Mouse (Mus musculus) frontal cortex, postnatal 36 days (tissue): Measurements from ENCODE around the gene Dpf2.

ENCODE experiments used
- DNase-seq, 2 experiments: peaks; one replicate each; pipeline ENCODE4 v3.0.0; 2022; ENCODE audit warnings: low spot score in 2 of 2

The Dpf2 gene

DNA sequence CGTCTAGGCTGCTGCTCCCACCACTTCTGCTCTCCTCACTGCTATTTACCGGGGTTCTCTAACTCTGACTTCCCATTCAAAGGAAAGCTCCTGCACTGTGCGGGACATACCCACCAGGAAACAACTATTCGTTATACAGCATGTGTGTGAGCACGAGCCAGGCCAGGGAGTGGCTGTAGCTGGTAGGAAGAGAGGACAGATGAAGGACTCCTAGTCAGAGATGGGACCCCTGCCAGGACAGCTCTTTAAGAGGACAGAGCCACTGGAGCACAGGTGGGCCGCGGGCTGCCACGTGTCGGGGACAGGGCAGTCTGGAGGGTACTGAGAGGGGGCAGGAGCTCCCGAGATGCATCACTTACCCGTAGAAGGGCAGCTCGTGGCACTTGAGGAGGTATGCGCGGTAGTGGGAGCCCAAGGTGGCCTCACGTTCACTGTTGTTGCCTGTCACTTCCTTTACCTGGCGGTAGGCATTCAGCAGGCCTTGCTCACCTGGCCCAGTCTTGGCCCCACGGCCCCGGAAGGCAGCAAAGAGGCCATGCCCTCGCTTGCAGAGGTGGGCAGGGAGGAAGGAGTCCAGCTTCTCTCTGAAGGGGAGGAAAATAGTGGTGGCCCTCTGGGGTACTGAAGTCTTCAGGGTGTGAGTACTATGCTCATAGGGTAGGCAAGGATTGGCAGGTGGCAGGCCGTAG lies 48.0 kb downstream of the Dpf2 start:
- DNase-seq, result no peak

DNA sequence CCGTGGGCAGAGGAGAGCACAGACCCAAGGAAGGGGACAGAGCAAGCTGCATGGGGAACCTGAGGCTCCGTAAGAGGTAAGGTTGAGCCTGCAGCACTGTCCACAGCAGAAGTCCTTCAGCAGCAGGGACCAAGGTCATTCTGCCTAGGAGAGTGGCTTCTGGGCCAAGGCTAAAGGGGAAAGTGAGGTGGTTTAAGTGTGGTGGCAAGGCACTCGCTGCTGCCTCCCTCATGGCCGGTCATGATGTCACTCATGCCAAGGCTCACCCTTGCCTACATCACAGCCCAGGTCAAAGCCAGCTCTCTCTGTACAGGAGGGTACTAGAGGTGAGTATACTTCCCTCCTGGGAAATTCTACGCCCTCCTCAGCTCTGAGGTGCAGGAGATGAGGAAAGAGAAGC lies 49.0 kb downstream of the Dpf2 start:
- no peak for DNase-seq

DNA sequence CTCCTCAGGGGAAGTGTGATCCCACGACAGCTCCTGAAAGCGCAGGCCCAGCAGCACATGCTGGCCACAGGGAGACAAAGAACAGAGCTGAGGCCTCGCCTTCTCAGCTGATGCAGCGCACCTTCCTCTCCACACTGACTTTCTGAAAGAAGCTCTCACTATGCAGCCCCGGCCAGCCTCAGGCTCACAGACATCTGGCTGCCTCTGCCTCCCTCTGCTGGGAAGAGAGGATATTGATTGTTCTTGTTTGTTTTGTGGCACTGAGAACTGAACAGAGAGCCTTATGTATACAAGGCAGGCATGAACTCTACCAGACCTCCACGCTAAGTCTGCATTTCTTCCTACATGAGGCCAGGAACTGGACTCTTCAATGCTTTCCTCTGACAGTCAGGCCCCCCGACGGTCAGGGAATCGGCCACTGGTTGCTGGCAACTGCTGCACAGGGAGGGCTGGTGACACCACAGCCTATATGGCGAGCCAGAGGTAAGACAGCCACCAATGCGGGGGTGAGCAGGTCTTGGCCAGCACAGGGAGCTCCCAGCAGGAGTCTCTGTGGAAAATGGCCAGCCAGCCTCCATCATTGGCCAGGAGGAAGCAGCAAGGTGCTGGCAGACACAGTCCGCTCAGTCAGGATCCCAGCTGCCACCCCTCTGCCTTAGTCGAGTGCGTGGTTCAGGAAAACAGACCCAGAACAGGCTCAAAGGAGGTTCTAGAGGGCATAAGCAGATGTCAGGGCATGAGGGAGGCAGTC lies 50.3 kb downstream of the Dpf2 start:
- DNase-seq, result no peak

DNA sequence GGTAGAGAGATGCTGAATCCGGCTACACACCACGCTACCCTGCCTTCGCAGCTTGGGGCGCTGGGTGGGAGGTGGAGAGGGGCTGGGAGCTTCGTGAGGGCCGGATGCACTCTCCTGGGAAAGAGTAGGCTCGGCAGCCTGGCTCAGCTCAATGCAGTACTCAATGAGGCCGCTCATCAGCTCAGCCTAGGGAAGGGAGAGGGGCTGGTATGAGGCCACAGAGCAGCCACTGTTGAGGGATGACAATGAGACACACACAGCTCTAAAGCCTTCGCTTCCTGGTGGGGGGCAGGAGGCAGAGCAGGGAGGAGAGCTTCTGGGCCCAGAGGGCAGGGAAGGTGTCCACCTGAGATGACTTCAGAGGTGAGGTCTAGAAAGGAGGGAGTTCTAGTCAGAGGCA lies 56.2 kb downstream of the Dpf2 start:
- DNase-seq, result no peak

DNA sequence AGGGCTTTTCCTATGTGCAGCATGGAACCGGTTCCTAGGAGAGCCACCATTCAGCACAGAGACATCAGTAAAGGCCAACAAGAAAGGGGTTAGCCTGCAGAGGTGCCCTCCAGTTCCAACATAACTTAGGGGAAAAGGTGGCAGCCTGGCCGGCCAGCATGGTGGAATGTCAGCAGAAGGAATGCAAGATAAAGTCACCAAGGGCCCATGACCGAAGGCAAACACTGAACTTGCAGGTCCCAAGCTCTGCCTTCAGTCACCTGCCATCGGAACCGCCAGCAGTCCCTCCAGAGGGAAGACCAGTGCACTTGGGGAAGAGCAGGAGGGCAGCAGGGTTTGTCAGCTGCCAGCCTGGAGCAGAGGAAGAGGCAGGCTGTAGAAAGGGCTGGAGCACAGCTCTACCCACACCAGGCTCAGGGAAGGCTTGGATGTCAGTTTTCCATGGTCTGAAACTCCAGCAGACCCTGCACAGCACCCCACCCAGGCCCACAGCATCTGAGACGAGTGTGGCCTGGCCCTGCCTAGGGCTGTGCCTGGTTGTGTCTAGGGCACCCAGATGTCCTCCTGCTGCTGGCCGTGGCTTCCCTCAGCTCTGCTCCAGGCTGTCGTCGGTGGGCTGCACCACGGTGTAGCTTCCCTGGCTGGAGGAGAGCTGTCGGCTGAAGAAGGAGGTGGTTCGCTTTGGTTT lies 60.6 kb downstream of the Dpf2 start:
- no peak for DNase-seq

DNA sequence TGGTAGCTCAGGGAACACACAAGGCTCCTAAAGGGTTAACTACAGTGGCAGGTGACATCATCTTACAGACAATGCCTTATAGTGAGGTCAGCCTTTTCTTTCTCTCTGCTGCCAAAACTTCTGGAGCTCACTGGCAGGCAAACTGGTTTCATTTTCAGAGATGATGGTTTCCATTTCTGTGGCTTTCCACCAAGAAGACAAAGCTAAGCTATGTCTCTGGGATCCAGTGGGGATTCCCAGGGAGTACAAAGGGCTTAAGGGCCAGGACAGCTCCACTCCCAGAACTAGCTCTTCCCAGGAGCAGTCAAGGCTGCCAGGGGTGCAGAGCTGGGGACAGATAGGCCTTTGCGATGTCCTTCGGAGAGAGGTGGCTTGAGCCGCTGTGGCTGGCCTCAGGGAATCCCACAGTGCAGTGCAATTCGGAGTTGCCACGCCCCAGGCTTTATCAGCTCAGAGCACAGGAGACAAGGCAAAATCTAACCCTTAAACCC lies 61.3 kb downstream of the Dpf2 start:
- no peak for DNase-seq

DNA sequence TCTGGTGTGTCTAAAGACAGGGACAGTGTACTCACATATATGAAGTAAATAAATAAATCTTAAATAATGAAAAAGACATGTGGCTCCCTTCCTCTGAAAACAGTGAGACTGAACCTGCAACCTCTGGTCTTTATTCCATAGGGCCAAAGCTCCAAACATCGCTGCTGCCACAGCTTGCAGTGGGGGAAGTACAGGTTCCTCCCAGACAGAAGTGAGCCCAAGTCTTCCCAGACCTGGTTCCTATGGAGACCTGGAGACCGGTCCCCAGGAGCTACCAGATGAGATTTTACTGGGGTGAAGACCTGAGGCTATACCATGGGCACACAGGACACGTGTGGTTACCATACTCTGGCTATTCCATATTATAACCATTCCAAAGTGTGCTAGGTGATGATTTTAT lies 62.0 kb downstream of the Dpf2 start:
- DNase-seq, result no peak

DNA sequence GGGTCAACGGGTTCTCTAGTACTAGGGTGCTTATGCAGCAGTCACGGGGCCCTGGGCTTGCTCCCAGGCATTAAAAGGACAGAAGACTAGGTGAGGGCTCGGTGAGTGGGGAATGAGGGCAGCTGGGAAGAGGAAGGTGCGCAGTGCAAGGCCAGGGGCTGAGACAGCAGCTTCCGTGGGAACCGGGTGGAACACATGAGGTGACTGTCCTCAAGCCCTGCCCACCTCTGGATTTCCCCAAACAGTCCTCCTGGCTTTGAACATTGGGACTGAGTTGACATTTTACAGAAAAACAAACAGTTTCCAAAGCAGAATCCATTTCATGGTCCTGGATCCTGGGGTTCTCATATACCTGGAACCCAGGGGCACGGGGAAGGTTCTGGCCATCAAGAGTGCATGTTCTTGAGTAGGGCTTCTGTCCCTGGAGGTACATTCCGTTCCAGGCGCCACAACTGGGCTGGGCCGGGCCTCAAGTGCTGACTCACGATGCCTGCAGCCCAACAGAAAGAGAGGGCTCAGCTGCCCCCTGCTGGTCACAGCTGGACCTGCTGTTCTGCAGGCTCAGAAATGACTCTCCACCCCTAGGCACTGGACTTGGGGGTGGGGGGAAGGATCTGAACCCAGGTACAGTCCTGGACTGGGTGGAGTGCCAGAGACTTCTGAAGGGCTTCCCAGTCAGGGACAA lies 62.8 kb downstream of the Dpf2 start:
- DNase-seq, result peak; percentile 93 to 95

DNA sequence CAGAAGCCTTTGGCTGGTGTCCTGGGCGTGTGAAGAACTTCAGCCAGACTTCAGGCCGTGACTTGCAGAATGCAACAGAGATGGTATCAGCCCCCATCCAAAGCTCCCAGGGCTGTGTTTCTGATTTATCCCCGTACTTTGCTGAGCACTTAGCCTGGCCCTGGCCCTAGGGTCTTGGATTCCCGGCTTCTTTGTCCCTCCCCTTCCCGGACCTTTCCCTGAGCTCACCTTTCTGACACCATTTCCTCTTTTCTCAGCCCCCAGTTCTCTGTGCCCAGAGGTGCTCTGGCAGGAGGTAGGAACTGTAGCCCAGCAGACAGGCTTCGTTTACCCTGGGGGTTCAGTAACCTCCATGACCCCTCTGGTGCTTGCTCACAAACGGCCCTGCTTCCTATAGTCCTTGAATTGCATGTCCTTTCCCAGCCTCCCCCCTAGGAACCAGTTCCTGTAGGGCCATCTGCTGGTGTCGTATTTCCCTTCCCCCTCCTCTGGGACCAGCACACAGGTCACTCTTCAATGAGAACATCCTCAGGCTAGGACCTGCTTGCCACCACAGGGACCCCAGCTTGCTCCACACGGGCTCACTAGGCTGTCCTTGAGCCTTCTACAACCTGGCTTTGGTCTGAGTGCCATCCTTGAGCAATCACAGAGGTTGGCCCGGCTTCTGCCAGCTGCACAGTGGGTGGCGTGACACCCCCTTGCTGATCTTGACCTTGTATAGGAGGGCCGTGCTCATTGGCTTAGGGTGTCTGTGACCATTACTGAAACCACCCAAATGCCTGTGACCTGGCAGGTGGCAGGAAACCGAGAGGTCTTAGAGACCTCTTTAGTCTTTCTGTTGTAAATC lies 63.8 kb downstream of the Dpf2 start:
- no peak for DNase-seq

DNA sequence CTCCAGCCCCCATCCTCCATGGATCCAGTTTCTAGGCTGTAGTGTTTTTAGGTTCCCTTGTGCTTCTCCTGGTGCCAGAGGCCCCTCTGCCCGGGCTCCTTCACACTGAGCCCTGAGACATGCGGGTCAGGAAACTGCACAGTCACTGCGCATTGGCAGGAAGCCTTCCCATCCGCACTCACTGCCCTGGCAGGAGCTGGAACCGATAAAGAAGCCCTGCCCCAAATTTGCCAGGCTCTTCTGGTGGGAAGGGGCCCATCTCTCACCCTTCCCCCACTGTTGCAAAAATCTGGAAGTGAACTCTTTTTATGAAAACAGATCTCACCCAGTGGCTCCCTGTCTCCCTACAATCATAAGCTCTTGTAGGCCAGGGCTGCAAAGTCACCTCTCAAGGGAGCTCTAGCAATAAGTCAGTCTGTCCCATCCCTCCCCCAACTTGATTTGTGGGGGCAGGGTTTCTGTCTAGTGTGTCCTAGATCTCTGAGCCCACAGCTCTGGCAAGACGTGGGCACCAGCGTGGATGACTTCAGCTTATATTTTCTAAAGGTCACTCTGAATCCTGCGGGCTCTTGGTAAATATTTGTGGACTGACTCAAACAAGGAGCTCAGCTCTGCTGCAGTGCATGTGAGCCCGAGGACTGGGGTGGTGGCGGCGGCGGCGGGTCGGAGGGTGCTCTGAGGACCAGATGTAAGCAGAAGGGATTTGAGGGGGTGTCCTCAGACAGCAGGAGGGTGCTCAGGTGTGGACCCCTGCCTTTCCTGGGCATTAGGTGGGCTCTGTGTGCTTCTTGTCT lies 64.6 kb downstream of the Dpf2 start:
- DNase-seq, result no peak

DNA sequence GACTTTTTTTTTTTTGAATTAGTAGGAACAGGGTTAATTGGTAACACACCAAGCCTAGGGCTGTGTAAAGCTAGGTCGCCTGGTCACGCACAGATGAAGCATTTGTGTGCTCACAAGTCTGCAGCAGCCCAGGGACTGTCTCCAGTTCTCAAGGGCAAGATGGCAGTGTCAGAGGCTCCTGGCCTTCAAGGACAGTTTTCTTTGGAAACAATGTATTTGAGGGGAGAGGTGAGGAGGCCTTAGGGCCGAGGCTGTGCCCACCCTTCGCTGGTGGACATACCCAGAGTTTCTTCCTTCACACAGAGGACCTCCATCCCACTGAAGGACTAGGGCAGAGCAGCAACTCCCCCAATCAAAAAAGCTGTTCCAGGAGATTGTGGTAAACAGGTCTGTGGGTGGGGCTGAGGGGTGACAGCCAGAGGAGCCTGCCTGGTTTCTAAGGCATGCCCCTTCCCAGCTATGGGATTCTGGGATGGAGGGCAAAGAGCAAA lies 65.5 kb downstream of the Dpf2 start:
- no peak for DNase-seq

DNA sequence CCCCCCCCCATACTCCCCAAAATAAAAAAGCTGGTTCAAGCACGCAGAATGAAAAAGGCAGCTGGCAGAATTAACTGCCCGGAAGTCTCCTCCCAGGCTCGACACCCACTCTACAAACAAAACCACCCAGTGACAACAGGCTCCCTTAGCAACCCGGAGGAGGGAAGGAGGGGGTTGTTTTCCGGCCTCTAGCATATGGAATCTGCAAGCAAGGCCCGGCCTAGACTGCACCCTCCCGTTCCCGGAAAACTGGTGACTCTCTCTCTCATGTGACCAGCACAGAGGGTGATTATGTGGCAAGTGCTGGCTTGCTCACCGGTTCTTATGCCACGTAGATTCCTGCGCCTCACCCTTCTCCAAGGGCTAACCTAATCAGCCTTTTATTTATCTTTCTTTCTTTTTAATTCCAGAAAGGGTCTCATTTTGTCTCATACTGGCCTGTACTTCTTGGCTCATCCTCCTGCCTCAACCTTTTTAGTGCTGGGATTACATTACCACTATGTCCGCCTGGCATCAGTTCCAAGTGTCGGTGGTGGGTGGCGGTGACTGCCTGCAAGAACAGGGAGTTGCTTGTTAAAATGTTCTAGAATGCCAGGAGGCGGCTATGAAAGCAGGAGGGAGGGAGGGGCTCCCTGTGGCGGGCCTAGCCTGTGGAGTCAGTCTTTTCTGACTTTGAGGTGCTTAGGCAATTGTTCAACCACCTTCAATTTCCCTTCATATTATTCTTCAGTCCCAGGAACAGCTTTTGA lies 66.1 kb downstream of the Dpf2 start:
- DNase-seq, result peak; percentile 88 to 93
